Mouse (Mus musculus): ENCODE results near the gene Gsto1. TPM values are rescaled to one million over a fixed set of nuclear protein-coding genes. Genes with fewer than 3 reads are reported as not detected.

The Gsto1 gene
- polyA plus RNA-seq, 1 experiment from 2014 or later, result 84.0 TPM

DNA sequence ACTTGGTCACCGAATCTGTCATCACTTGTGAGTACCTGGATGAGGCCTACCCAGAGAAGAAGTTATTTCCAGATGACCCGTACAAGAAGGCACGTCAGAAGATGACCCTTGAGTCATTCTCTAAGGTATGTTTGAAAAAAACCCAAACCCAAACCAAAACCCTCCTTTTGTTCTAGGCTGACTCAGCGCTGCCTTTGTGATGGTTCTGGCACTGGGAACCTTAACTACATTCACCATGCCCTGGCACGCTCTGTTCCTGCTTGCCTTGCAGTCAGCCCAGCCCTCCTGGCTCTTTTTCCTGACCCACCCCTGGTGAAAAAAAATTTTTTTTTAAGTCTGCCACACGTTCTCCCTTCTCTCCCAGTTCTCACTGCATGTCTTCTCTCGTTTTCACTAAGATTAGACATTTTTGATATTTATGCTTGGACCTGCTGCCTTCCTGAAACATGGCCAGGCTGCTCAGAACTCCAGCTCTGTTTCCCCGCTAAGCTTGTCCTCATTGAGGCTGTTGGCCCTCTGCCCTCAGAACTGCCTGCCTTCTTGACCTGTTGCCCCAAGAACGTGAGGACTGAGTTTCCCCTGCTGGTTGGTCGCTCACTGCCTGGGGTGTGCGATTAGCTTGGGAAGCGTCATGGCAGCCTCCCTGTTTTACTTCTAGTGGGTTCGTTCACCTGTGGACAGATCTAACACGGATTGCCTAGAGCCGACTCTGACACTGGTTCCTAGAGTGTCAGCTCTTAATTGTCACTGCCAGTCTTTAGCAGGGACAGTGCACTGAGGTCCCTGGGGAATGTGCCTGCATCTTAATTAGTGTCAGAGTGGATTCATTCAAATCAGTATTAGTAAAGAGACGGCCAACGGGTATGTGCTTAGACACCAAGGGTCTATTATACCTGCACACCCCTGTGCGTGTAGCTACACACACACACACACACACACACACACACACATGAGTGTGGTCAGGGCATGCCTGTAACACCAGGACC lies 3.5 kb downstream of the Gsto1 start:
- ATAC-seq (ENCODE audit: insufficient number of reproducible peaks, low FRiP score), result no peak
- Histone ChIP-seq H3K27ac (ENCODE audit: poor library complexity, severe bottlenecking) (no peak overlapping the region), H3K4me1 (replicated peaks) (peaks cover 13% of the 10 kb centered on the region), H3K9me3 (replicated peaks) (no peaks in the 10 kb centered on the region), H3K4me2 (no peak overlapping the region), H3K27me3 (replicated peaks) (no peaks in the 10 kb centered on the region), H3K9ac (no peak overlapping the region), H3K4me3 (no peak overlapping the region), H3K36me3 (peaks cover 19% of the 10 kb centered on the region)
- 80% methylated on average over 18 of the region's 18 CpGs for WGBS

DNA sequence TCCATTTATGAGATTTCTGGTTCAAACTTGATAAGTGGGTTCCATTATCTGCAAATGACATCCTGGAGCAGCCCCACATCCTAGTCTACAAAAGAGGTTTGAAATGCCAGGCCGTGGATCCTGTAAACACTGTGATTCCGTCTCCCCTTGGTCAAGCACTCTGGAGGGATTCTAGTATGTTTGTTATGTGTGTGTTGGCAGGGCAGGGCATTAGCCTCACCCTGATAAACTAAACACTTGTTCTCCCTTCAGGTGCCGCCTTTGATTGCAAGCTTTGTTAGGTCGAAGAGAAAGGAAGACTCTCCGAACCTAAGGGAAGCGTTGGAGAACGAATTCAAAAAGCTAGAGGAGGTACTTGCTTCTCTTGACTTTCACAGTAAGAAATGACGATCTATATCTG lies 4.4 kb downstream of the Gsto1 start:
- ATAC-seq (ENCODE audit: insufficient number of reproducible peaks, low FRiP score), result no peak
- Histone ChIP-seq H3K9ac (no peak overlapping the region), H3K27ac (ENCODE audit: poor library complexity, severe bottlenecking) (no peak overlapping the region), H3K4me1 (replicated peaks) (peaks cover 9% of the 10 kb centered on the region), H3K9me3 (replicated peaks) (no peaks in the 10 kb centered on the region), H3K27me3 (replicated peaks) (no peaks in the 10 kb centered on the region), H3K4me3 (no peak overlapping the region), H3K36me3 (peaks cover 20% of the 10 kb centered on the region), H3K4me2 (no peak overlapping the region)
- WGBS, result 86% methylated on average over 8 of the region's 8 CpGs

DNA sequence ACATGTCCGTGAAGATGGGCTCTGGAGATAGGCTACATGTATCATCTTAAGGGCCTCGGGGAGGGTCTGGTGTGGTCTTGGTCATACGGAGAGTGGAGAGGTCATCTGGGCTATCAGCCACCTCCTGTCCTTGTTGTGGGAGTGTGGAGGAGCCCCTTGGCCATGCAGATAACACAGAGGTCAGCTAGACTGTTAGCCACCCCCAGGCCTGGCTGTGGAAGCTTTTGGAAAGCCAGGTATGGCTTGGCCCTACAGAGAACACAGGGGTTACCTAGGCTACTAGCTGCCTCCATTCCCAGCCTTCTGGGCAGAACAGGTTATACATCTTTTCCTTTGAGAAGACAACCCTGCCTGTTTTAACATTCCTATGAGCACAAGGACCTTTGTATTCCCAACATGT lies 7.8 kb downstream of the Gsto1 start:
- H3K4me1 ChIP-seq (replicated peaks), result 0 out of 2 replicates have a peak, but pooled peaks cover 4% of the 10 kb centered on the region
- 78% methylated on average over 3 of the region's 3 CpGs for WGBS

DNA sequence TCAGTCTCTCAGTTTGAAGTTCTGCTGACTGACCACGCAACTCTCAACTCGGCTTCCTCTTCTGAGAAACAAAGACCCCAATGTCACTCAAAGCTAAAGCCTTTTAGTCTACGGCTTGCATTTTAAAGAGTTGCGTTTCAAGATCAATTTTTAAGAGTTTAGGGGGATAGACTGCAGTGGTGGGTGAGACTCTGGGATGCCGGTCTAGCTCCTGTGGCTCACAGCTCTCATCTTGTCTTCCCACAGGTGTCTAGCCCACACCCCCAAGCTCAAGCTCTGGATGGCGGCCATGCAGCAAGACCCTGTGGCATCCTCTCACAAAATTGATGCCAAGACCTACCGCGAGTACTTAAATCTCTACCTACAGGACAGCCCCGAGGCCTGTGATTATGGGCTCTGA lies 9.3 kb downstream of the Gsto1 start:
- Histone ChIP-seq H3K9ac (no peak overlapping the region), H3K27ac (ENCODE audit: poor library complexity, severe bottlenecking) (no peak overlapping the region), H3K27me3 (replicated peaks) (no peaks in the 10 kb centered on the region), H3K4me3 (no peak overlapping the region), H3K36me3 (peaks cover 19% of the 10 kb centered on the region), H3K4me2 (no peak overlapping the region), H3K9me3 (replicated peaks) (no peaks in the 10 kb centered on the region), H3K4me1 (replicated peaks) (0 out of 2 replicates have a peak, but pooled peaks cover 4% of the 10 kb centered on the region)
- no peak for ATAC-seq (ENCODE audit: insufficient number of reproducible peaks, low FRiP score)
- WGBS, result 92% methylated on average over 9 of the region's 9 CpGs

More for the DNA sequence above, 7.8 kb downstream of the Gsto1 start:
- Histone ChIP-seq H3K9me3 (replicated peaks) (no peaks in the 10 kb centered on the region), H3K4me3 (no peak overlapping the region), H3K27ac (ENCODE audit: poor library complexity, severe bottlenecking) (no peak overlapping the region), H3K27me3 (replicated peaks) (no peaks in the 10 kb centered on the region), H3K4me2 (no peak overlapping the region), H3K9ac (no peak overlapping the region), H3K36me3 (peaks cover 23% of the 10 kb centered on the region)
- no peak for ATAC-seq (ENCODE audit: insufficient number of reproducible peaks, low FRiP score)

DNA sequence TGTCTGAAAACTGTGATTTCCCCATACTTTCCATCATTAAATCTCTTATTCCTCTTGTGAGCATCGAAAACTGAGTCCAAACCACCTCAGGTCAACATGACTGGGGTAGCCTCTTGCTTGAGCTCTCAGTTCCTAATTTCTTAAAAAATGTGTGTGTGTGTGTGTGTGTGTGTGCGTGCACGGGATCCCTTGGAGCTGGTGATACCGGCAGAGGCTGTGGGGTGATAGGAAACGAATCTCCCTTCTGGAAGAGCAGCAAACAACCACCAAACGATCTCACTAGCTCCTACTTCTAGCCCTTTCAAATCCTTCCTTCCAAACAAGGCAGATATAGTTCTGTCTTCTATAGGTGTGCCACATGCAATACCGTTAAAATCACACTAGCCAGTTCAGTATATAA lies 10.0 kb downstream of the Gsto1 start:
- H3K9ac ChIP-seq, result no peak overlapping the region
- no peak for ATAC-seq (ENCODE audit: insufficient number of reproducible peaks, low FRiP score)

GRCm38 (mm10) chr19:47865353-47865947 lies 10.7 kb downstream of the Gsto1 start, which contains the start of gene Gsto2:
Gsto2 (plus strand) TSS chr19:47865534.
- under 1% methylated on average over 49 of the region's 49 CpGs for WGBS
- Histone ChIP-seq H3K4me2 (peak within 1 kb of the TSS; percentile 86), H3K4me1 (replicated peaks) (0 out of 2 replicates have a peak, but pooled peaks cover 4% of the 10 kb centered on the region), H3K4me3 (peak within 1 kb of the TSS; percentile 77), H3K36me3 (peaks cover 9% of the 10 kb centered on the region; the same call in 1 of the 2 replicates), H3K9me3 (replicated peaks) (no peaks in the 10 kb centered on the region), H3K27me3 (replicated peaks) (0 out of 2 replicates have a peak, but pooled peaks cover 5% of the 10 kb centered on the region), H3K9ac (peak within 1 kb of the TSS; percentile 81), H3K27ac (ENCODE audit: poor library complexity, severe bottlenecking) (peak within 1 kb of the TSS; percentile 73; the same call in 1 of the 2 replicates)
- peak; percentile 100 for ATAC-seq (ENCODE audit: insufficient number of reproducible peaks, low FRiP score)

More for the DNA sequence above, 10.0 kb downstream of the Gsto1 start:
- Histone ChIP-seq H3K4me1 (replicated peaks) (0 out of 2 replicates have a peak, but pooled peaks cover 4% of the 10 kb centered on the region), H3K4me3 (peak overlapping the region; percentile 77), H3K27me3 (replicated peaks) (0 out of 2 replicates have a peak, but pooled peaks cover under 1% of the 10 kb centered on the region), H3K9me3 (replicated peaks) (no peaks in the 10 kb centered on the region), H3K36me3 (peaks cover 15% of the 10 kb centered on the region), H3K4me2 (peak overlapping the region; percentile 86), H3K27ac (ENCODE audit: poor library complexity, severe bottlenecking) (no peak overlapping the region)
- 82% methylated on average over 7 of the region's 7 CpGs for WGBS

GRCm38 (mm10) chr19:47867628-47868175 lies 12.9 kb downstream of the Gsto1 start:
- Histone ChIP-seq H3K4me2 (no peak overlapping the region), H3K9me3 (replicated peaks) (no peaks in the 10 kb centered on the region), H3K4me3 (no peak overlapping the region), H3K27me3 (replicated peaks) (0 out of 2 replicates have a peak, but pooled peaks cover 5% of the 10 kb centered on the region), H3K27ac (ENCODE audit: poor library complexity, severe bottlenecking) (no peak overlapping the region), H3K36me3 (peaks cover 4% of the 10 kb centered on the region; the same call in 1 of the 2 replicates), H3K9ac (no peak overlapping the region), H3K4me1 (replicated peaks) (0 out of 2 replicates have a peak, but pooled peaks cover 4% of the 10 kb centered on the region)
- no peak for ATAC-seq (ENCODE audit: insufficient number of reproducible peaks, low FRiP score)
- WGBS, result 62% methylated on average over 4 of the region's 4 CpGs

- no peak overlapping the region for H3K9ac ChIP-seq
- no peak overlapping the region for H3K4me3 ChIP-seq
- 68% methylated on average over 4 of the region's 4 CpGs for WGBS
- ATAC-seq (ENCODE audit: insufficient number of reproducible peaks, low FRiP score), result no peak
- no peak overlapping the region for H3K27ac ChIP-seq (ENCODE audit: poor library complexity, severe bottlenecking)
- H3K4me1 ChIP-seq (replicated peaks), result 0 out of 2 replicates have a peak, but pooled peaks cover 4% of the 10 kb centered on the region
- no peaks in the 10 kb centered on the region for H3K9me3 ChIP-seq (replicated peaks)
- H3K27me3 ChIP-seq (replicated peaks), result 0 out of 2 replicates have a peak, but pooled peaks cover 6% of the 10 kb centered on the region
- peaks cover 4% of the 10 kb centered on the region; the same call in 1 of the 2 replicates for H3K36me3 ChIP-seq
- no peak overlapping the region for H3K4me2 ChIP-seq
Measured at GRCm38 (mm10) chr19:47868951-47869350, 14.2 kb downstream of the Gsto1 start.

DNA sequence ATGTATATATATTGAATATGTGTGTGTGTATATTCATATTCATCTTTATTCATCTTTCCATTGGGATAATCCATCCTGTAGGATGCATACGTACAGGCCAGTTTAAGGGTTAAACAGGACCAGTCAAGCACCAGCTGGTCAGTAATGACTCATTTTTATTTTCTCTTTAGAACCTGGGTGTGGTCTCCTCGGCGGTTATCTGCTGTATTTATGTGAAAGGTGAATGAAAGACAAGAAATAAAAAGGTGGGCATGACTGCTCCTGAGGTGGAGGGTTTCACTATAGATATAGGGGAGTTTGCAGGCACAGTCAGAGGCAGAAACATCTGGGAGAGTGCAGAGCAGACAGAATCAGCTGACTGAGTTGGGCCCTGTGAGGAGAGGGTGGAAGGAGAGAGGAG lies 14.7 kb downstream of the Gsto1 start:
- Histone ChIP-seq H3K36me3 (no peaks in the 10 kb centered on the region), H3K9ac (no peak overlapping the region), H3K27ac (ENCODE audit: poor library complexity, severe bottlenecking) (no peak overlapping the region), H3K9me3 (replicated peaks) (no peaks in the 10 kb centered on the region), H3K4me2 (no peak overlapping the region), H3K27me3 (replicated peaks) (peaks cover 11% of the 10 kb centered on the region; the same call in 1 of the 2 replicates), H3K4me3 (no peak overlapping the region), H3K4me1 (replicated peaks) (0 out of 2 replicates have a peak, but pooled peaks cover 4% of the 10 kb centered on the region)
- 53% methylated on average over 3 of the region's 3 CpGs for WGBS
- no peak for ATAC-seq (ENCODE audit: insufficient number of reproducible peaks, low FRiP score)

DNA sequence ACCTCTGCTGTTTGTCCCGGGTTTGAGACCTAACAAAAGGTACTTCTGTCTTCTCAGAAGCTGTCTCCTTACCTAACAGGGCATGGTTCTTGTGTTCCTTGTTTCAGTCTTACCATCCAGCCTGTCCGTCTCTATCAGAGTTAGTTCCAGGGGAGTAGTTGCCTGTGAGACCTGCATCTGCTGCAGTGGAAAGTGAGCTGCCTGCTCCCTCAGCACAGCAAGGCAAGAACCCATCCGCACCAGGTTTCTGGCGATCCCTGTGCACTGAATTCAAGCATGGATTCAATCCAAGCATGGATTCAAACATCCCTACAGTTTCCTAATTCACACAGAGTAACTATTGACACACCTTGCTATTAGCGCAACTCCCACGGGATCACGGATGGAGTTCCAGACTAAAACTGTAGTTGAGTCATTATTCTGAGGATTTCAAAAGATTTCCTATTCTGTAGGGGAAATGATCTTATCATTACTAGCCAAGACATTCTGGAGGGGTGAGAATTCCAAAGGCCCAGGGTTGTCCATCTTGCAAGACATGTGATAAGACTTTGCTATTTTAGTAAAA lies 15.4 kb downstream of the Gsto1 start:
- Histone ChIP-seq H3K36me3 (no peaks in the 10 kb centered on the region), H3K9me3 (replicated peaks) (no peaks in the 10 kb centered on the region), H3K27me3 (replicated peaks) (peaks cover 17% of the 10 kb centered on the region), H3K9ac (no peak overlapping the region), H3K4me1 (replicated peaks) (no peaks in the 10 kb centered on the region), H3K4me2 (no peak overlapping the region), H3K4me3 (no peak overlapping the region), H3K27ac (ENCODE audit: poor library complexity, severe bottlenecking) (no peak overlapping the region)
- WGBS, result 58% methylated on average over 7 of the region's 7 CpGs
- no peak for ATAC-seq (ENCODE audit: insufficient number of reproducible peaks, low FRiP score)

Data from heart, embryonic 12.5 days (tissue).